Mouse (Mus musculus) bone marrow macrophage, adult 2 months (primary cell): ENCODE measurements around the gene Epb41l5.

Experiments used
- CTCF ChIP-seq: IDR thresholded peaks from 2 replicates; pipeline ENCODE4 v1.5.1; 2012; ENCODE audit warnings: low read depth, mild to moderate bottlenecking, low read length, moderate library complexity
- POLR2A ChIP-seq: IDR thresholded peaks from 2 replicates; pipeline ENCODE4 v1.6.1; 2012; ENCODE audit warnings: mild to moderate bottlenecking, low read depth, low read length, borderline replicate concordance

DNA sequence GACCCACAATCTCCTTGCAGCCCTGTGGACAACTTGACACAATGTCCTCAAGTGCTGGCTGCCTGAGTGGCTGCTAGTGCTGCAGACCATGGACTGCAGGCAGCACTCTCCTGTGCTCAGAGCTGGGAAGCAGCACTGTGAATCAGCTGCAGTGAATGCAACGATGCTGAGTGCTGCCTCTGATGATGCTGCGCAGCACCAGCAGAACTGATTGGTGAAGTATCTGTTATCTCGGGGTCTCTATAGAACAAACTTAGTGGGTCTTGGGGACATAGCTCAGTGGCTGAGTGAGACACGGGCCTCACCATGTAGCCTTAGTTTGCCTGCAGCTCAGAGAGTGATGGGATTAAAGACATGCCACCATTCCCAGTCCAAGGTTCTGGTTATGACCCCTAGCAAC lies 103.1 kb downstream of the Epb41l5 start:
- TF ChIP-seq POLR2A (no peak), CTCF (no peak)
